ENCODE assay signal across 8 mouse cellular contexts in genomic region chr10:70520143-70521131, GRCm38 (mm10).
DNase-seq lines count a peak whose midpoint lies in the region; ATAC-seq and TF ChIP-seq lines count a peak whose summit lies in the region.

No protein-coding gene starts in this region.

- ATAC-seq in kidney, postnatal 0 days (replicated peaks; ENCODE audit: low FRiP score, low read depth) = peak; percentile 49; the same call in 1 of the 2 replicates
- ATAC-seq in hindbrain, embryonic 15.5 days (ENCODE audit: low FRiP score, low read depth) = peak; percentile 87
- ATAC-seq in lung, embryonic 16.5 days (ENCODE audit: low read depth) = peak; percentile 76
- ATAC-seq in erythroblast, adult 5-6 weeks (replicated peaks; ENCODE audit: low FRiP score, poor library complexity, severe bottlenecking) = no peak

- no peaks in the 10 kb centered on the region for H3K36me3 ChIP-seq in kidney, postnatal 0 days (ENCODE audit: insufficient read depth, low read length)
- peaks cover 11% of the 10 kb centered on the region for H3K36me3 ChIP-seq in hindbrain, embryonic 15.5 days
- H3K36me3 ChIP-seq in lung, embryonic 16.5 days (ENCODE audit: control insufficient read depth, insufficient read depth, low read length) = no peaks in the 10 kb centered on the region

- peak overlapping the region; percentile 39 for H3K4me3 ChIP-seq in kidney, postnatal 0 days (replicated peaks; ENCODE audit: low read depth, low read length)
- peak overlapping the region; percentile 41 for H3K4me3 ChIP-seq in hindbrain, embryonic 15.5 days
- H3K4me3 ChIP-seq in lung, embryonic 16.5 days (ENCODE audit: low read length) = peak overlapping the region; percentile 50

- whole genome bisulfite sequencing in kidney, postnatal 0 days = 3% methylated on average over 38 of the region's 38 CpGs
- under 1% methylated on average over 38 of the region's 38 CpGs for WGBS in hindbrain, embryonic 15.5 days
- under 1% methylated on average over 38 of the region's 38 CpGs for WGBS in lung, embryonic 16.5 days

- H3K4me2 ChIP-seq in kidney, postnatal 0 days (ENCODE audit: low read length) = peak overlapping the region; percentile 74
- peak overlapping the region; percentile 75 for H3K4me2 ChIP-seq in hindbrain, embryonic 15.5 days
- H3K4me2 ChIP-seq in lung, embryonic 16.5 days (ENCODE audit: low read depth, low read length) = peak overlapping the region; percentile 85

- no peak for TF ChIP-seq CTCF in kidney, postnatal 0 days (IDR thresholded peaks at IDR 0.05; ENCODE audit: low read depth)

- H3K27ac ChIP-seq in kidney, postnatal 0 days = no peak overlapping the region
- H3K27ac ChIP-seq in hindbrain, embryonic 15.5 days (replicated peaks) = peak overlapping the region; percentile 74
- H3K27ac ChIP-seq in lung, embryonic 16.5 days (ENCODE audit: low read length) = no peak overlapping the region

- H3K27me3 ChIP-seq in kidney, postnatal 0 days (ENCODE audit: insufficient read depth, low read length) = no peaks in the 10 kb centered on the region
- no peaks in the 10 kb centered on the region for H3K27me3 ChIP-seq in hindbrain, embryonic 15.5 days
- no peaks in the 10 kb centered on the region; the same call in 1 of the 2 replicates for H3K27me3 ChIP-seq in lung, embryonic 16.5 days (ENCODE audit: control insufficient read depth, insufficient read depth, low read depth, low read length)

- peak overlapping the region; percentile 15 for H3K9ac ChIP-seq in kidney, postnatal 0 days (ENCODE audit: low read depth, low read length)
- H3K9ac ChIP-seq in hindbrain, embryonic 15.5 days = peak overlapping the region; percentile 45
- H3K9ac ChIP-seq in lung, embryonic 16.5 days (ENCODE audit: low read length) = peak overlapping the region; percentile 50

- H3K4me1 ChIP-seq in kidney, postnatal 0 days (replicated peaks; ENCODE audit: insufficient read depth, low read length) = peaks cover 12% of the 10 kb centered on the region; the same call in 1 of the 2 replicates
- peaks cover 30% of the 10 kb centered on the region for H3K4me1 ChIP-seq in hindbrain, embryonic 15.5 days (replicated peaks)
- peaks cover 14% of the 10 kb centered on the region for H3K4me1 ChIP-seq in lung, embryonic 16.5 days (replicated peaks; ENCODE audit: control insufficient read depth, insufficient read depth, low read length)

- DNase-seq in kidney, postnatal 0 days (ENCODE audit: low spot score) = peak; percentile 78
- DNase-seq in kidney, adult 11 months = no peak
- DNase-seq in cerebellum, postnatal 14 days = peak; percentile 30 to 52
- peak; percentile 63 for DNase-seq in gastrocnemius, adult 18-20 months (ENCODE audit: low spot score)
- peak; percentile 69 to 78 for DNase-seq in right cerebral cortex, adult 2 months (ENCODE audit: low spot score in 2 of 2)

- no peaks in the 10 kb centered on the region for H3K9me3 ChIP-seq in kidney, postnatal 0 days (replicated peaks; ENCODE audit: low read length)
- no peaks in the 10 kb centered on the region; the same call in 1 of the 2 replicates for H3K9me3 ChIP-seq in hindbrain, embryonic 15.5 days
- H3K9me3 ChIP-seq in lung, embryonic 16.5 days (ENCODE audit: control insufficient read depth, low read length) = no peaks in the 10 kb centered on the region
